Mouse (Mus musculus) spleen, adult 2 months (tissue): ENCODE results near the gene Zfp410.

ENCODE experiments used
- CTCF ChIP-seq: fragments of 200-500 bp; IDR thresholded peaks from 2 replicates; pipeline ENCODE4 v1.5.1; 2011; ENCODE audit warnings: mild to moderate bottlenecking, inconsistent platforms; ENCODE audit not compliant: insufficient read depth, insufficient read length, insufficient replicate concordance; ENCODE audit errors: extremely low read depth
- POLR2A ChIP-seq: fragments of 200-500 bp; IDR thresholded peaks from 2 replicates; pipeline ENCODE4 v1.6.1; 2011; ENCODE audit warnings: low read depth, low read length, inconsistent platforms

DNA sequence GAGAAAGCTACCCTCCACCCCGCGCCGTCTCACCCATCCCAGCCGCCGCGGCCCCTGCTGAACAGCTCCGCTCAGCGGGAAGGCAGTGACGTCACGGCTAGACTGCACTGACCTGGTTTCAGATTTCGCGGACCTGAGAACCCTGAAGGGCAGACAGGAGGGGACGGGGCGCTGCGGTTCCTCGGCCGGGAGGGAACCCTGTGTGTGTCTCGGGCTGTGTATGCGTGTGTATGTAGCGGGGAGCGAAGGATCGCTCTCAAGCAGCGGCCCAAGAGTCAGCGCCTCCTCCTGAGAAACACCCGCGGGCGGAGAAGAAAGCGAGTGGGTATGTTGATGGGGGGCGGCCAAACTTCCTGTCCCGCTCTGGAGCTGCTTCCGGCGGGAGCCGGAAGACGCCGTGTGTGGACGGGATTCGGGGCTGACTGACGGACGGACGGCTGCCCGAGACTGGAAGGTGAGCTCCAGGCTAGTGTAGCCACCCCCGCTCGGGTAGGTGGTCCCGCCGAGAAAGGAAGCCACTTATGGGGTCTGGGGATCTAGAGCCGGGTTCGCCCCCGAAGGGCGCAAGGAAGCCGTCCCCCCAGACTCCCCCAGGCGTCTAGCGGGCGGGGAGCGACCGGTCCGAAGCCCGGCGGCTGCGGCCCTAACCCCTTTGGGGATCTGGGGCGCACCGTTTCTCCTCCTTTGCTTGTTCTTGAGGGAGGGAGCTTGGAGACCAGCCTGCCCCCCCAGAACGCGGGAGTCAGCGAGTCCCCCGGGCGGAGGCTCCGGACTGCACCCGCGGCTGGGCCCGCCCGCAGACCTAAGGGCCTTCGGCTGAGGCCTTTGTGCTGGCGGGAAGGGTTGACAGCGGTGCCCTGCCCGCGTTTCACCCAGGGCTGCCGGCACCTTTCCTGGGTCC is at the start of gene Zfp410:
- TF ChIP-seq CTCF (no peak), POLR2A (no peak; the same call in 1 of the 2 replicates)
